Mouse (Mus musculus) limb, embryonic 10.5 days (tissue): ENCODE results near the gene Atf7ip. TPM values are rescaled to one million over a fixed set of nuclear protein-coding genes. Genes with fewer than 3 reads are reported as not detected.

Experiments
- DNase-seq: peaks from one replicate; pipeline ENCODE4 v3.0.0-alpha.2; 2017; ENCODE audit warnings: low spot score
- H3K27ac ChIP-seq: fragments of 300-500 bp; sonication (generic); 2 replicates; pipeline ENCODE4 v1.5.1; 2016; ENCODE audit warnings: mild to moderate bottlenecking
- H3K27me3 ChIP-seq: fragments of 300-500 bp; sonication (generic); 2 replicates; pipeline ENCODE4 v1.6.1; 2016; ENCODE audit warnings: low read depth, mild to moderate bottlenecking; ENCODE audit not compliant: poor library complexity, severe bottlenecking
- H3K36me3 ChIP-seq: fragments of 300-500 bp; sonication (generic); 2 replicates; pipeline ENCODE4 v1.6.1; 2016; ENCODE audit warnings: mild to moderate bottlenecking, moderate library complexity
- H3K4me1 ChIP-seq: fragments of 300-500 bp; sonication (generic); 2 replicates; pipeline ENCODE4 v1.6.1; 2016
- H3K4me3 ChIP-seq: fragments of 300-500 bp; sonication (generic); 2 replicates; pipeline ENCODE4 v1.5.1; 2016; ENCODE audit warnings: mild to moderate bottlenecking, moderate library complexity
- H3K9me3 ChIP-seq: fragments of 300-500 bp; sonication (generic); replicated peaks from 2 replicates; pipeline ENCODE4 v1.6.1; 2016; ENCODE audit warnings: mild to moderate bottlenecking
- WGBS: fragments of 180-500 bp; shearing (Covaris S2); methylation state at CpG from one replicate; pipeline ENCODE4 v1.1.7; 2016; 5-methylcytosine and 5-hydroxymethylcytosine counted together
- polyA plus RNA-seq: library from polyadenylated mRNA; unstranded; fragments of >200 nt; fragmentation: Nextera tagmentation; extraction: Ambion mirVana; gene quantifications from 2 replicates; pipeline ENCODE4 v1.2.1, GENCODE M21; 2016

Atf7ip gene
- polyA plus RNA-seq, 1 experiment from 2014 or later, result 49.9 TPM

GRCm38 (mm10) chr6:136650664-136651063, 144.7 kb downstream of the Atf7ip start:
- Histone ChIP-seq H3K36me3 (no peaks in the 10 kb centered on the region), H3K4me3 (no peak overlapping the region), H3K4me1 (peaks cover 22% of the 10 kb centered on the region), H3K27me3 (no peaks in the 10 kb centered on the region), H3K27ac (no peak overlapping the region), H3K9me3 (no peaks in the 10 kb centered on the region)
- 87% methylated on average over 8 of the region's 8 CpGs for WGBS
- DNase-seq, result no peak

- 78% methylated on average over 5 of the region's 5 CpGs for WGBS
- H3K27ac ChIP-seq, result no peak overlapping the region
- H3K9me3 ChIP-seq, result no peaks in the 10 kb centered on the region
- H3K27me3 ChIP-seq, result no peaks in the 10 kb centered on the region
- no peaks in the 10 kb centered on the region for H3K36me3 ChIP-seq
- no peak overlapping the region for H3K4me3 ChIP-seq
- no peak for DNase-seq
- H3K4me1 ChIP-seq, result peaks cover 11% of the 10 kb centered on the region; the same call in 1 of the 2 replicates
These were observed 147.4 kb downstream of the Atf7ip start for GRCm38 (mm10) chr6:136653331-136653730.

DNA sequence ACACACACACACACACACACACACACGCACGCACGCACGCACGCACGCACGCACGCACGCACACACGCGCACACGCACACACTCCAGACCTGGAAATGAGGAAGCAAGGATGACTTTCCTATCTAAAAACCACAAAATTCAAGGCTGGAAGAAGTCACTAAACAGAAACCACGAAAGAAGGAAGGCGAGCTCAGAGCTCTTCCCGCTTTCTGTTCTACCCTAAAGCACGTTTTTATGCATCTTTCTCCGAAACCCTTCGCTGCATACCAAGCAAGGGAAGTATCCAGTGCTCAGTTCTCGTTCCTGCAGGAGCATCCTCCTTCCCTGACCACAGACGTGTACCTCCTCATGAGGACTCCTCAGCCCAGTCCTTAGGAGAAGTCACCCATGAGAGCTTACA, 148.5 kb downstream of the Atf7ip start:
- H3K9me3 ChIP-seq, result no peaks in the 10 kb centered on the region
- WGBS, result 93% methylated on average over 20 of the region's 20 CpGs
- H3K27me3 ChIP-seq, result no peaks in the 10 kb centered on the region
- no peak overlapping the region for H3K4me3 ChIP-seq
- peaks cover 11% of the 10 kb centered on the region; the same call in 1 of the 2 replicates for H3K4me1 ChIP-seq
- H3K36me3 ChIP-seq, result no peaks in the 10 kb centered on the region
- no peak overlapping the region for H3K27ac ChIP-seq
- no peak for DNase-seq

DNA sequence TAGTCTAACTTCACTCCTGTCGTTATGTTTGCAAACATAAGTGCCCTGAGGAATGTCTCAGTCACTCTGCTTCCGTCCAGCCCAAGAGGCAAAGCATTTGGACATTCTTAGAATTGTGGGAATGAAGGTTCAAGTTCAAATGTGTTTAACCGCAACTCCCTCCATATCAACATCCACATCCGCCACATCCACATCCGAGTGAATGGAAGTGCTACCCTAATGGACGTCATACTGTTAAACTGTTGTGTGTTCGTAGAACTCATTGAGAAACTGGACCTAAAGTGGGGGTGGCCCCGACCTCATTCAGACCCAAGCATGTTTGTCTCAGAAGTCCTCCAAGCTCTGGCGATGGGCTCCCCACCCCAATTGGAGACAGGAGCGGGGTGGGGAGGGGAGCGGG, 149.8 kb downstream of the Atf7ip start:
- Histone ChIP-seq H3K27me3 (peaks cover 12% of the 10 kb centered on the region), H3K4me3 (no peak overlapping the region), H3K4me1 (peaks cover 11% of the 10 kb centered on the region; the same call in 1 of the 2 replicates), H3K9me3 (no peaks in the 10 kb centered on the region), H3K27ac (no peak overlapping the region), H3K36me3 (no peaks in the 10 kb centered on the region)
- WGBS, result 66% methylated on average over 11 of the region's 11 CpGs
- DNase-seq, result no peak

DNA sequence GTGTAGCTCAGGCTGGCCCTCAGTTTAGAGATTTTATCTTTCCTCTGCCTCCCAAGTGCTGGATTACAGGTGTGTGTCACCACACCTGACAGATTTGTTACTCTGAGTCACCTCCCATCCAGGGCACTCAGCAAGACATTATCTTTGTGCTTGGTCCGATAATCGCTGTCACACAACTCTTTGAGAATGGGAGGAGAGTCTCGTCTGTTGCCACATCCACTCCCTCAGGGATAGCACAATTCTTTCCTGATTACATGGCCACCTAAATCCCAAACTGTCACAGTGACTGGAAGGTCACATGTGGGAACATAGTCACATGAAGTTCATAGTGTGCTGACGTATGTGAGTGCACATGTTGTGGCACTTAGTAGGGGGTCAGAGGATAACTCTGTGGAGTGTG, 152.3 kb downstream of the Atf7ip start:
- H3K4me3 ChIP-seq, result no peak overlapping the region
- 88% methylated on average over 4 of the region's 4 CpGs for WGBS
- peaks cover 36% of the 10 kb centered on the region for H3K27me3 ChIP-seq
- H3K36me3 ChIP-seq, result no peaks in the 10 kb centered on the region
- no peaks in the 10 kb centered on the region for H3K9me3 ChIP-seq
- DNase-seq, result no peak
- H3K4me1 ChIP-seq, result peaks cover 17% of the 10 kb centered on the region
- no peak overlapping the region for H3K27ac ChIP-seq

- Histone ChIP-seq H3K27ac (no peak overlapping the region), H3K36me3 (no peaks in the 10 kb centered on the region), H3K27me3 (peaks cover 45% of the 10 kb centered on the region), H3K4me1 (peaks cover 17% of the 10 kb centered on the region), H3K9me3 (no peaks in the 10 kb centered on the region), H3K4me3 (no peak overlapping the region)
- DNase-seq, result no peak
- 93% methylated on average over 9 of the region's 9 CpGs for WGBS
These were observed 153.3 kb downstream of the Atf7ip start for GRCm38 (mm10) chr6:136659226-136659625.

Other genes with a start within 250 kb of the Atf7ip start
- not detected in 2 replicates for gene Gm8994, start 178.6 kb upstream of the Atf7ip start, polyA plus RNA-seq
- gene E330021D16Rik, start 90.6 kb upstream of the Atf7ip start, polyA plus RNA-seq, result not detected in 2 replicates
- 0.63 and 1.4 TPM in 2 replicates for gene Plbd1, start 155.8 kb downstream of the Atf7ip start, polyA plus RNA-seq